Mouse (Mus musculus): Measurements from ENCODE around the gene Sftpd. TPM values are rescaled to one million over a fixed set of nuclear protein-coding genes. Genes with fewer than 3 reads are reported as not detected.

Gene Sftpd
- not detected for total RNA-seq (2023)

GRCm38 (mm10) chr14:41185059-41185821, at the start of gene Sftpd:
Sftpd (minus strand) TSS chr14:41185149.

DNA sequence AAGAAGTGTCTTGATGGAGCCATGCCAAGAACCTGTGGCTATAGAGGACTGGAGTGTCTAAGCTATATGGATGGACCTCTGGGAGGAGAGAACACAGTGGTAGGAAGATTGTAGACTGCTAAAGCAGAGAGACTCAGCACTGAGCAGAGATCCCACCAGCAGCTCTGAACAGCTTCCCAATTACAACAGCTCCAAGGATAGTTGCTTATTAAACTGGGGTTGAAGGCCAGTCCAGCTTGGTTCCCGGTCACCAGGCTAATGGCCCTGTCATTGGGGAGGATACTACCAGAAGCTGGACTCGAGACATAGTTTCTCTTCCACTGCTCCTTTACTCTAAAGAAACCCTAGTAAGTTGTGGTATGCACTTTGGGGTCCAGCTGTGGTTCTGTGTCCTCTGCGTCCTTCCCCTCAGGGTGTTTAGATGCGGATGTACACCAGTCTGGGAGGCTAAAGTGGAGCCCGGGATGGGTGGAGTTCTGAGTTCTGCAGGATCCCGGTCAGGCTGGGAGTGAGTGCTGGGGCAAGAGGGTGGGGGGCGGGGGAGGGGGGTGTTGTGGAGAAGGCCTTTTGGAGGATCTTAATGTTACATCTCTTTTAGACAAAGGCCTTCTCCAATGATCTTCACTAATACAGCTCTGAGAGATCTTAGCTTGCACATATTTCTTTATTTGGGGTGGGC, 33.6 kb downstream of the Sftpd start, which contains the start of gene Mbl1:
Gene Mbl1, plus strand, starts transcription at position 239 of the 679 bp plus-strand sequence.

GRCm38 (mm10) chr14:41131540-41131939, 53.4 kb downstream of the Sftpd start, which contains the start of gene Sftpa1:
Sftpa1 (plus strand) TSS chr14:41131782.

Other genes starting within 250 kb of the Sftpd start
- gene Tspan14, start 218.3 kb downstream of the Sftpd start, total RNA-seq (2023): 100 to 1,000 TPM in 1 of 2 experiments, 10 to 100 TPM in 1; 90.2 to 101 TPM
- gene Fam213a, start 171.4 kb downstream of the Sftpd start, total RNA-seq (2023): 1 to 10 TPM; 2.5 to 6.6 TPM
- gene Dydc2, start 115.9 kb downstream of the Sftpd start, total RNA-seq (2023): not detected
- not detected for gene Dydc1, start 112.2 kb downstream of the Sftpd start, total RNA-seq (2023)
- not detected for gene Mat1a, start 80.1 kb downstream of the Sftpd start, total RNA-seq (2023)
- gene Sftpa1, start 53.4 kb downstream of the Sftpd start, total RNA-seq (2023): not detected
- gene Mbl1, start 33.7 kb downstream of the Sftpd start, total RNA-seq (2023): not detected
- not detected for gene Gm2832, start 93.7 kb upstream of the Sftpd start, total RNA-seq (2023)
- gene Gm5798, start 163.5 kb upstream of the Sftpd start, total RNA-seq (2023): not detected
- gene Gm7945, start 201.2 kb upstream of the Sftpd start, total RNA-seq (2023): not detected
- not detected for gene Gm6482, start 223.1 kb upstream of the Sftpd start, total RNA-seq (2023)

All from neutrophil, adult 83 days (primary cell).